Mouse (Mus musculus) hindbrain, embryonic 13.5 days (tissue): ENCODE data around the gene Tmem144. TPM values are rescaled to one million over a fixed set of nuclear protein-coding genes. Genes with fewer than 3 reads are reported as not detected.

ENCODE experiments used
- ATAC-seq: fragments of 200-750 bp; cut with Nextera tagmentation; 2 replicates; pipeline ENCODE4 v1.8.0; 2017; ENCODE audit warnings: moderate TSS enrichment; ENCODE audit not compliant: low FRiP score
- H3K27ac ChIP-seq: fragments of 300-500 bp; sonication (generic); 2 replicates; pipeline ENCODE4 v1.5.1; 2015; ENCODE audit warnings: inconsistent platforms, mild to moderate bottlenecking, moderate library complexity
- H3K27me3 ChIP-seq: fragments of 300-500 bp; sonication (generic); 2 replicates; pipeline ENCODE4 v1.6.1; 2015; ENCODE audit warnings: mild to moderate bottlenecking, inconsistent platforms
- H3K36me3 ChIP-seq: fragments of 300-500 bp; sonication (generic); 2 replicates; pipeline ENCODE4 v1.6.1; 2015; ENCODE audit warnings: mild to moderate bottlenecking, inconsistent platforms
- H3K4me1 ChIP-seq: fragments of 300-500 bp; sonication (generic); replicated peaks from 2 replicates; pipeline ENCODE4 v1.6.1; 2015; ENCODE audit warnings: inconsistent platforms
- H3K4me2 ChIP-seq: fragments of 300-500 bp; sonication (generic); 2 replicates; pipeline ENCODE4 v1.6.1; 2015; ENCODE audit warnings: inconsistent platforms, mild to moderate bottlenecking, moderate library complexity
- H3K4me3 ChIP-seq: fragments of 300-500 bp; sonication (generic); 2 replicates; pipeline ENCODE4 v1.5.1; 2015; ENCODE audit warnings: mild to moderate bottlenecking, inconsistent platforms
- H3K9ac ChIP-seq: fragments of 300-500 bp; sonication (generic); 2 replicates; pipeline ENCODE4 v1.6.1; 2015; ENCODE audit warnings: mild to moderate bottlenecking, inconsistent platforms
- H3K9me3 ChIP-seq: fragments of 300-500 bp; sonication (generic); 2 replicates; pipeline ENCODE4 v1.6.1; 2016; ENCODE audit warnings: inconsistent platforms
- WGBS: fragments of 180-500 bp; shearing (Covaris S2); methylation state at CpG from one replicate; pipeline ENCODE4 v1.1.7; 2015; 5-methylcytosine and 5-hydroxymethylcytosine counted together
- polyA plus RNA-seq: library from polyadenylated mRNA; unstranded; fragments of >200 nt; fragmentation: Nextera tagmentation; extraction: Ambion mirVana; gene quantifications from 2 replicates; pipeline ENCODE4 v1.2.1, GENCODE M21; 2015

Gene Tmem144
- polyA plus RNA-seq, 1 experiment from 2014 or later, result 1.4 TPM

GRCm38 (mm10) chr3:79789554-79789953 lies 63.0 kb downstream of the Tmem144 start:
- H3K27ac ChIP-seq, result no peak overlapping the region
- no peaks in the 10 kb centered on the region for H3K36me3 ChIP-seq
- H3K27me3 ChIP-seq, result no peaks in the 10 kb centered on the region
- 81% methylated on average over 4 of the region's 4 CpGs for WGBS
- H3K9ac ChIP-seq, result no peak overlapping the region
- H3K4me2 ChIP-seq, result no peak overlapping the region
- no peaks in the 10 kb centered on the region for H3K4me1 ChIP-seq
- no peaks in the 10 kb centered on the region for H3K9me3 ChIP-seq
- no peak for ATAC-seq
- H3K4me3 ChIP-seq, result no peak overlapping the region

- H3K4me3 ChIP-seq, result no peak overlapping the region
- no peak overlapping the region for H3K27ac ChIP-seq
- H3K36me3 ChIP-seq, result no peaks in the 10 kb centered on the region
- H3K9me3 ChIP-seq, result no peaks in the 10 kb centered on the region
- 77% methylated on average over 6 of the region's 6 CpGs for whole genome bisulfite sequencing
- H3K27me3 ChIP-seq, result no peaks in the 10 kb centered on the region
- ATAC-seq, result no peak
- 0 out of 2 replicates have a peak, but pooled peaks cover 3% of the 10 kb centered on the region for H3K4me1 ChIP-seq
- H3K9ac ChIP-seq, result no peak overlapping the region
- H3K4me2 ChIP-seq, result no peak overlapping the region
These were observed 63.6 kb downstream of the Tmem144 start for GRCm38 (mm10) chr3:79788959-79789358.

GRCm38 (mm10) chr3:79784362-79784736 lies 68.2 kb downstream of the Tmem144 start:
- no peak overlapping the region; the same call in 1 of the 2 replicates for H3K9ac ChIP-seq
- no peaks in the 10 kb centered on the region for H3K36me3 ChIP-seq
- no peak overlapping the region for H3K27ac ChIP-seq
- 0 out of 2 replicates have a peak, but pooled peaks cover 3% of the 10 kb centered on the region for H3K4me1 ChIP-seq
- H3K27me3 ChIP-seq, result no peaks in the 10 kb centered on the region
- H3K4me3 ChIP-seq, result no peak overlapping the region
- no peak for ATAC-seq
- peak overlapping the region; percentile 29 for H3K4me2 ChIP-seq
- 13% methylated on average over 11 of the region's 11 CpGs for WGBS
- H3K9me3 ChIP-seq, result no peaks in the 10 kb centered on the region

- no peak for ATAC-seq
- Histone ChIP-seq H3K27ac (no peak overlapping the region), H3K4me2 (peak overlapping the region; percentile 29), H3K4me3 (no peak overlapping the region), H3K9ac (no peak overlapping the region; the same call in 1 of the 2 replicates), H3K9me3 (no peaks in the 10 kb centered on the region), H3K4me1 (0 out of 2 replicates have a peak, but pooled peaks cover 3% of the 10 kb centered on the region), H3K36me3 (no peaks in the 10 kb centered on the region), H3K27me3 (no peaks in the 10 kb centered on the region)
- WGBS, result 61% methylated on average over 10 of the region's 10 CpGs
These were observed 68.8 kb downstream of the Tmem144 start for GRCm38 (mm10) chr3:79783630-79784361.

- WGBS, result 80% methylated on average over 2 of the region's 2 CpGs
These were observed 79.9 kb downstream of the Tmem144 start for GRCm38 (mm10) chr3:79772701-79773100.

More at GRCm38 (mm10) chr3:79772701-79773100, 79.9 kb downstream of the Tmem144 start:
- Histone ChIP-seq H3K27ac (no peak overlapping the region), H3K4me2 (no peak overlapping the region), H3K9ac (no peak overlapping the region), H3K4me1 (no peaks in the 10 kb centered on the region), H3K4me3 (no peak overlapping the region), H3K9me3 (no peaks in the 10 kb centered on the region), H3K27me3 (no peaks in the 10 kb centered on the region), H3K36me3 (no peaks in the 10 kb centered on the region)
- no peak for ATAC-seq

Other genes with a start within 250 kb of the Tmem144 start
- 9.0 and 10.5 TPM in 2 replicates for gene 4930579G24Rik, start 223.7 kb downstream of the Tmem144 start, polyA plus RNA-seq
- gene Etfdh, start 223.3 kb downstream of the Tmem144 start, polyA plus RNA-seq, result 46.0 and 47.0 TPM in 2 replicates
- 0.04 TPM in 2 replicates for gene Rxfp1, start 114.9 kb downstream of the Tmem144 start, polyA plus RNA-seq
- gene Fam198b, start 31.8 kb upstream of the Tmem144 start, polyA plus RNA-seq, result 3.9 and 5.1 TPM in 2 replicates